Mouse (Mus musculus): ENCODE measurements around the gene Olfr934. TPM values are rescaled to one million over a fixed set of nuclear protein-coding genes. Genes with fewer than 3 reads are reported as not detected.

Gene Olfr934
- not detected in 2 replicates for polyA plus RNA-seq (2016; fragmentation: Nextera tagmentation; extraction: Ambion mirVana)

GRCm38 (mm10) chr9:38988215-38988614, at the start of gene Olfr934:
Olfr934 (minus strand) TSS chr9:38988315.
- 96% methylated on average over 2 of the region's 2 CpGs for WGBS
- no peak for DNase-seq (ENCODE audit: low spot score)

GRCm38 (mm10) chr9:39023277-39023676, 35.2 kb upstream of the Olfr934 start, which contains the start of gene Olfr146:
Olfr146 (minus strand) TSS chr9:39023377.
- no peaks in the 10 kb centered on the region for H3K27me3 ChIP-seq (ENCODE audit: insufficient read depth, poor library complexity, severe bottlenecking)
- WGBS = 81% methylated on average over 1 of the region's 1 CpGs
- no peak within 1 kb of the TSS for H3K4me3 ChIP-seq
- H3K27ac ChIP-seq = no peak within 1 kb of the TSS
- DNase-seq (ENCODE audit: low spot score) = no peak
- no peaks in the 10 kb centered on the region for H3K4me1 ChIP-seq (replicated peaks)
- no peaks in the 10 kb centered on the region for H3K9me3 ChIP-seq
- H3K36me3 ChIP-seq = no peaks in the 10 kb centered on the region

More at GRCm38 (mm10) chr9:38988215-38988614, at the start of gene Olfr934:
- Histone ChIP-seq H3K4me1 (replicated peaks) (no peaks in the 10 kb centered on the region), H3K36me3 (no peaks in the 10 kb centered on the region), H3K9me3 (no peaks in the 10 kb centered on the region), H3K27ac (no peak within 1 kb of the TSS), H3K4me3 (no peak within 1 kb of the TSS), H3K27me3 (ENCODE audit: insufficient read depth, poor library complexity, severe bottlenecking) (no peaks in the 10 kb centered on the region)

GRCm38 (mm10) chr9:38999583-38999982, 11.5 kb upstream of the Olfr934 start, which contains the start of gene Olfr935:
Olfr935 (minus strand) TSS chr9:38999683.
- 84% methylated on average over 2 of the region's 2 CpGs for WGBS
- H3K27ac ChIP-seq = no peak within 1 kb of the TSS
- no peak within 1 kb of the TSS for H3K4me3 ChIP-seq
- H3K27me3 ChIP-seq (ENCODE audit: insufficient read depth, poor library complexity, severe bottlenecking) = no peaks in the 10 kb centered on the region
- H3K4me1 ChIP-seq (replicated peaks) = no peaks in the 10 kb centered on the region
- H3K36me3 ChIP-seq = no peaks in the 10 kb centered on the region
- no peak for DNase-seq (ENCODE audit: low spot score)
- no peaks in the 10 kb centered on the region for H3K9me3 ChIP-seq

GRCm38 (mm10) chr9:38972013-38972412, 16.1 kb downstream of the Olfr934 start, which contains the start of gene Olfr933:
Olfr933 (plus strand) TSS chr9:38972313.
- H3K9me3 ChIP-seq = no peaks in the 10 kb centered on the region
- H3K36me3 ChIP-seq = no peaks in the 10 kb centered on the region
- no peak within 1 kb of the TSS for H3K27ac ChIP-seq
- H3K4me3 ChIP-seq = no peak within 1 kb of the TSS
- DNase-seq (ENCODE audit: low spot score) = no peak
- H3K27me3 ChIP-seq (ENCODE audit: insufficient read depth, poor library complexity, severe bottlenecking) = no peaks in the 10 kb centered on the region
- WGBS = 82% methylated on average over 4 of the region's 4 CpGs
- H3K4me1 ChIP-seq (replicated peaks) = no peaks in the 10 kb centered on the region

- no peak for DNase-seq (ENCODE audit: low spot score)
Observed at GRCm38 (mm10) chr9:38954124-38954416, 34.0 kb downstream of the Olfr934 start.

GRCm38 (mm10) chr9:38953401-38954123, 34.6 kb downstream of the Olfr934 start:
- Histone ChIP-seq H3K27ac (no peak overlapping the region), H3K4me1 (replicated peaks) (no peaks in the 10 kb centered on the region), H3K36me3 (no peaks in the 10 kb centered on the region), H3K9me3 (no peaks in the 10 kb centered on the region), H3K4me3 (no peak overlapping the region), H3K27me3 (ENCODE audit: insufficient read depth, poor library complexity, severe bottlenecking) (no peaks in the 10 kb centered on the region)
- WGBS = 91% methylated on average over 7 of the region's 7 CpGs
- DNase-seq (ENCODE audit: low spot score) = no peak

More at GRCm38 (mm10) chr9:38954124-38954416, 34.0 kb downstream of the Olfr934 start:
- H3K9me3 ChIP-seq = no peaks in the 10 kb centered on the region
- no peaks in the 10 kb centered on the region for H3K27me3 ChIP-seq (ENCODE audit: insufficient read depth, poor library complexity, severe bottlenecking)
- H3K4me3 ChIP-seq = no peak overlapping the region
- no peaks in the 10 kb centered on the region for H3K36me3 ChIP-seq
- 87% methylated on average over 4 of the region's 4 CpGs for WGBS
- H3K4me1 ChIP-seq (replicated peaks) = no peaks in the 10 kb centered on the region
- no peak overlapping the region for H3K27ac ChIP-seq

Other genes starting within 250 kb of the Olfr934 start
- not detected in 2 replicates for gene Olfr920, start 236.0 kb downstream of the Olfr934 start, polyA plus RNA-seq (2016; fragmentation: Nextera tagmentation; extraction: Ambion mirVana)
- not detected in 2 replicates for gene Olfr921, start 215.2 kb downstream of the Olfr934 start, polyA plus RNA-seq (2016; fragmentation: Nextera tagmentation; extraction: Ambion mirVana)
- gene Olfr922, start 173.7 kb downstream of the Olfr934 start, polyA plus RNA-seq (2016; fragmentation: Nextera tagmentation; extraction: Ambion mirVana) = not detected in 2 replicates
- not detected in 2 replicates for gene Olfr923, start 161.8 kb downstream of the Olfr934 start, polyA plus RNA-seq (2016; fragmentation: Nextera tagmentation; extraction: Ambion mirVana)
- not detected in 2 replicates for gene Olfr924, start 143.9 kb downstream of the Olfr934 start, polyA plus RNA-seq (2016; fragmentation: Nextera tagmentation; extraction: Ambion mirVana)
- not detected in 2 replicates for gene Olfr26, start 133.3 kb downstream of the Olfr934 start, polyA plus RNA-seq (2016; fragmentation: Nextera tagmentation; extraction: Ambion mirVana)
- gene Olfr926, start 111.2 kb downstream of the Olfr934 start, polyA plus RNA-seq (2016; fragmentation: Nextera tagmentation; extraction: Ambion mirVana) = not detected in 2 replicates
- gene Olfr930, start 58.5 kb downstream of the Olfr934 start, polyA plus RNA-seq (2016; fragmentation: Nextera tagmentation; extraction: Ambion mirVana) = not detected in 2 replicates
- not detected in 2 replicates for gene Olfr933, start 16.0 kb downstream of the Olfr934 start, polyA plus RNA-seq (2016; fragmentation: Nextera tagmentation; extraction: Ambion mirVana)
- not detected in 2 replicates for gene Olfr935, start 11.4 kb upstream of the Olfr934 start, polyA plus RNA-seq (2016; fragmentation: Nextera tagmentation; extraction: Ambion mirVana)
- not detected in 2 replicates for gene Olfr146, start 35.1 kb upstream of the Olfr934 start, polyA plus RNA-seq (2016; fragmentation: Nextera tagmentation; extraction: Ambion mirVana)
- not detected in 2 replicates for gene Olfr937, start 76.6 kb upstream of the Olfr934 start, polyA plus RNA-seq (2016; fragmentation: Nextera tagmentation; extraction: Ambion mirVana)
- gene Olfr938, start 90.6 kb upstream of the Olfr934 start, polyA plus RNA-seq (2016; fragmentation: Nextera tagmentation; extraction: Ambion mirVana) = not detected in 2 replicates
- gene Olfr27, start 139.8 kb upstream of the Olfr934 start, polyA plus RNA-seq (2016; fragmentation: Nextera tagmentation; extraction: Ambion mirVana) = not detected in 2 replicates
- gene Olfr943, start 178.0 kb upstream of the Olfr934 start, polyA plus RNA-seq (2016; fragmentation: Nextera tagmentation; extraction: Ambion mirVana) = not detected in 2 replicates
- not detected in 2 replicates for gene Olfr944, start 213.6 kb upstream of the Olfr934 start, polyA plus RNA-seq (2016; fragmentation: Nextera tagmentation; extraction: Ambion mirVana)